Mouse (Mus musculus): ENCODE data around the gene Ralb. TPM values are rescaled to one million over a fixed set of nuclear protein-coding genes. Genes with fewer than 3 reads are reported as not detected.

Ralb gene
- 66.1 and 70.7 TPM in 2 replicates for polyA plus RNA-seq (2011; ENCODE audit: insufficient read length, low read depth, missing spikeins)

DNA sequence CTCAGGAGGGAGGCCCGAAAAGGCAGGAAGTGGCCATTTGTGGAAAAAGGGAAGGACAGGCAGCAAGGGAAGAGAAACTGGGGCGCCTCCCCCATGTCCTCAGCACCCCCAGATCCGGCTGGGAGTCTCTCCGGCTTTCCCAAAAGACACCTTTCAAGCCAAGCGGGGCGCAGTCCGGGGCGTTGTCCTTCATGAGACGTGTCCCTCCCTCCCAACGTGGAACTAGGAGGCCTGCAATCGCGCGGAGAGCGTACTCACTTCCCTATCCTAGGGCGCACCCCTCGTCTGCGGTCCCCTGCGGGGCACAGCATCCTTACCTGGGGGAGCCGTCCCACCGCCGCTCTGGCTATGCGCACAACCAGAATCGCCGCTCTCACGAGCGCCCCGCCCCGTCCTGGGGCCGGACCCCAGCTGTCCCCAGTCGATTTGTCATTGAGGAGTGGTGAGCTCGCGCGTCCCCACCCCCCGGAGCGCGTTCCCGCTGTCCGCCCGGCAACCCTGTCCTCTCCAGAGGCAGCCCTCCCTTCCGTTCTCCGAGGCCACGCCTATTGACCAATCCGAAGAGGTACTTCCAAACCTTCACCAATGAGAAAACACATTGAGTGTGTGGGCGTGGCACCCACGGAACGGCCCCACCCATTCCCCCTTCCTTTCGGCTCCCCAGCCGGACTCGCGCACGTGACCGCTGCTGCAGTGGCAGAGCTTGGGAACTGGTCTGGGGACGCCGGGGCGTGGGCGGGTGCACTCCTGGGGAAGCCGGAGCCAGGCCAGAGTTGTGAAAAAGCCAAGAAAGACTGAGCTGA, at the start of gene Ralb:
Ralb (minus strand) TSS at position 535 of the 803 bp plus-strand sequence.
- peak within 1 kb of the TSS; percentile 74 for H3K27ac ChIP-seq (ENCODE audit: insufficient read depth, low read length)
- H3K4me1 ChIP-seq (ENCODE audit: control insufficient read depth, insufficient read depth, low read length) = peaks cover 6% of the 10 kb centered on the region; the same call in 1 of the 2 replicates
- peak within 1 kb of the TSS; percentile 81 for H3K4me3 ChIP-seq (ENCODE audit: insufficient read depth, low read length)
- TF ChIP-seq POLR2A (IDR thresholded peaks at IDR 0.05; ENCODE audit: low read depth, low read length) (peak; percentile 87), CTCF (IDR thresholded peaks at IDR 0.05; ENCODE audit: borderline replicate concordance, insufficient read depth, low read length) (no peak)

DNA sequence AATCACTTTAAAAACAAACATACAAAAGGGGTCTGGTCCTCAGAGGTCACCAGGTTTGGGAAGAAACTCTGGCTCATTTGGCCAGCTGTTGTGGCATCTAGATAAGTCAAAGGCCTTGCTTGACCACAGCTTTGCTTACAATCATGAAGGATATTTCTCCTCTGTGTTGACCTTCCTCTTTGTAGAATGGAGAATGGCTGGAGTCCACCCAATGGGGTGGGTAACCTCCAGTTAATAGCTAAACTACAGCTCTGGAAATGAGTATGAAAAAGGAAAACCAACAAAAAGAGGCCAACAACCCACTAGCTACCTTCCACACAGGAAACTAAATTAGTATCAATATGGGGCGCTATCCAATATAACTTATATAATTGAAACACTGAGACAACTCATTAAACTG, 47.1 kb upstream of the Ralb start:
- no peaks in the 10 kb centered on the region for H3K4me1 ChIP-seq (ENCODE audit: control insufficient read depth, insufficient read depth, low read length)
- H3K27ac ChIP-seq (ENCODE audit: insufficient read depth, low read length) = no peak overlapping the region
- TF ChIP-seq POLR2A (IDR thresholded peaks at IDR 0.05; ENCODE audit: low read depth, low read length) (no peak), CTCF (IDR thresholded peaks at IDR 0.05; ENCODE audit: borderline replicate concordance, insufficient read depth, low read length) (no peak)
- H3K4me3 ChIP-seq (ENCODE audit: insufficient read depth, low read length) = no peak overlapping the region

DNA sequence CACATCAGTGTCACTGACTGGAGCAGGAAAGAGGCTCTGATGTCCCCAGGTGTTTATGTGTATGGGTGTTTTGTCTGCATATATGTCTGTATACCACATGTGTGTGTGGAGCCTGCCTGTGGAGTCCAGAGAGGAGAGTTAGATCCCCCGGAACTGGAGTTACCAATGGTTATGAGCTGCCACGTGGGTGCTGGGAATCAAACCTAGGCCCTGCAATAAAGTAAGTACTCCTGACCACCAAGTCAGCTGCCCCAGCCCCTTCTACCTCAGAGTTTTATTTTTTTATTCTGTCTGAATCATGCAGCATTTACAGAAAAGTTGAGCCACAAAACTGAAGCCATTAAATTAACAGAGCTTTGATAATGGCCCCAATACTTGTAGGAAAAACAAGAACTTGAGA, 45.5 kb upstream of the Ralb start:
- Histone ChIP-seq H3K4me3 (ENCODE audit: insufficient read depth, low read length) (no peak overlapping the region), H3K27ac (ENCODE audit: insufficient read depth, low read length) (no peak overlapping the region), H3K4me1 (ENCODE audit: control insufficient read depth, insufficient read depth, low read length) (no peaks in the 10 kb centered on the region)
- TF ChIP-seq POLR2A (IDR thresholded peaks at IDR 0.05; ENCODE audit: low read depth, low read length) (no peak), CTCF (IDR thresholded peaks at IDR 0.05; ENCODE audit: borderline replicate concordance, insufficient read depth, low read length) (no peak)

DNA sequence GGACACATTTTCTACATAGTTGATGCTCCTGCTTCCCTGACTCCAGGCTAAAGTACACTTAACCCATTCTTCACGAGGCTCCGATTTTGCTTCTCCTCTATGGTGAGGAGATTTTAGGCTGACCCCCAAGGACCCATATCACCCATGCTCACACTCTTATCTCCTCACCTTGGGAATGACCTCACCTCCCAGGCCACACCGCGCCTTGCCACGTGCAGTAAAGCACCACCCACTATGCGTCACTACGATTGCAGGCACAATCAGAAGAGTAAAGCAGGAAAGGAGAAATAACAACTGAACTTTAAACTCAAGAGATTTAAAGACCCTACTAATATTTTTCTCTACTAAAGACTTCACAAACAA, 44.7 kb upstream of the Ralb start:
- TF ChIP-seq CTCF (IDR thresholded peaks at IDR 0.05; ENCODE audit: borderline replicate concordance, insufficient read depth, low read length) (no peak), POLR2A (IDR thresholded peaks at IDR 0.05; ENCODE audit: low read depth, low read length) (no peak)
- H3K27ac ChIP-seq (ENCODE audit: insufficient read depth, low read length) = no peak overlapping the region
- no peaks in the 10 kb centered on the region for H3K4me1 ChIP-seq (ENCODE audit: control insufficient read depth, insufficient read depth, low read length)
- H3K4me3 ChIP-seq (ENCODE audit: insufficient read depth, low read length) = no peak overlapping the region

DNA sequence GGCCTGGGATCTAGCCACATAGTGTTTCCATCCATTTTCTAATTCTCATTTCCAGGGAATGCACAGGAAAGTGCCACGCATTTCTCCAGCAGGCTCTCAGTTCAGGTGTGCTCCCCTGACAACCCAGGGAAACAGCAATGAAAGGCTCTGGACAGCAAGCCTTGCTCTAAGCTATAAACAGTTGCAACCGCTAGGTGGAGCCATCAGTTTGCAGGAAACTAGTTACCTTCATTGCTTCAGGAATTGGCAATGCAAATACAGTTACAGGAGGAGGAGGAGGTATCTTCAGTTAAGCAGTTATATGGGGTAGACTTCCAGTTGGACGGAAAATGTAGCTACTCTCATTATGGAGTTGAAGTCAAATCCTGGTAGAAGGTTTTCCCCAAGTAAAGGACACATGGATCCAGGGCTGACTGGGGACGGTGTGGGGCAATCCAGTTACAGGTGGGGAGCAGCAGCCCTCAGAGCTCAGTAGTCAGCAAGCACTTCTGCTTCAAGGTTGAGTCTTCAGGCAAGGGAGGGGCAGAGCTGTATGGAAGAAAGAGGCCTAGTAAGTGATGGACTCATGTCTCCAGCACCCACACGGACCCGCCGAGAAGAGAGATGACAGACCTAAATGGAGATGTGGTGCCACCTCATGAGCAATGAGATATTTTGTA, 44.2 kb upstream of the Ralb start:
- no peak overlapping the region for H3K27ac ChIP-seq (ENCODE audit: insufficient read depth, low read length)
- H3K4me3 ChIP-seq (ENCODE audit: insufficient read depth, low read length) = no peak overlapping the region
- no peak for TF ChIP-seq CTCF (IDR thresholded peaks at IDR 0.05; ENCODE audit: borderline replicate concordance, insufficient read depth, low read length)
- no peak for TF ChIP-seq POLR2A (IDR thresholded peaks at IDR 0.05; ENCODE audit: low read depth, low read length)
- H3K4me1 ChIP-seq (ENCODE audit: control insufficient read depth, insufficient read depth, low read length) = no peaks in the 10 kb centered on the region

GRCm38 (mm10) chr1:119546490-119546889, 41.9 kb upstream of the Ralb start:
- Histone ChIP-seq H3K4me3 (ENCODE audit: insufficient read depth, low read length) (no peak overlapping the region), H3K27ac (ENCODE audit: insufficient read depth, low read length) (no peak overlapping the region), H3K4me1 (ENCODE audit: control insufficient read depth, insufficient read depth, low read length) (no peaks in the 10 kb centered on the region)
- TF ChIP-seq CTCF (IDR thresholded peaks at IDR 0.05; ENCODE audit: borderline replicate concordance, insufficient read depth, low read length) (no peak), POLR2A (IDR thresholded peaks at IDR 0.05; ENCODE audit: low read depth, low read length) (no peak)

DNA sequence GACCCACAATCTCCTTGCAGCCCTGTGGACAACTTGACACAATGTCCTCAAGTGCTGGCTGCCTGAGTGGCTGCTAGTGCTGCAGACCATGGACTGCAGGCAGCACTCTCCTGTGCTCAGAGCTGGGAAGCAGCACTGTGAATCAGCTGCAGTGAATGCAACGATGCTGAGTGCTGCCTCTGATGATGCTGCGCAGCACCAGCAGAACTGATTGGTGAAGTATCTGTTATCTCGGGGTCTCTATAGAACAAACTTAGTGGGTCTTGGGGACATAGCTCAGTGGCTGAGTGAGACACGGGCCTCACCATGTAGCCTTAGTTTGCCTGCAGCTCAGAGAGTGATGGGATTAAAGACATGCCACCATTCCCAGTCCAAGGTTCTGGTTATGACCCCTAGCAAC, 41.1 kb upstream of the Ralb start:
- H3K4me3 ChIP-seq (ENCODE audit: insufficient read depth, low read length) = no peak overlapping the region
- no peaks in the 10 kb centered on the region for H3K4me1 ChIP-seq (ENCODE audit: control insufficient read depth, insufficient read depth, low read length)
- no peak for TF ChIP-seq CTCF (IDR thresholded peaks at IDR 0.05; ENCODE audit: borderline replicate concordance, insufficient read depth, low read length)
- no peak for TF ChIP-seq POLR2A (IDR thresholded peaks at IDR 0.05; ENCODE audit: low read depth, low read length)
- H3K27ac ChIP-seq (ENCODE audit: insufficient read depth, low read length) = no peak overlapping the region

- TF ChIP-seq CTCF (IDR thresholded peaks at IDR 0.05; ENCODE audit: borderline replicate concordance, insufficient read depth, low read length) (no peak), POLR2A (IDR thresholded peaks at IDR 0.05; ENCODE audit: low read depth, low read length) (no peak)
- H3K4me1 ChIP-seq (ENCODE audit: control insufficient read depth, insufficient read depth, low read length) = no peaks in the 10 kb centered on the region
- no peak overlapping the region for H3K27ac ChIP-seq (ENCODE audit: insufficient read depth, low read length)
Measured at GRCm38 (mm10) chr1:119545164-119545563, 40.6 kb upstream of the Ralb start.

DNA sequence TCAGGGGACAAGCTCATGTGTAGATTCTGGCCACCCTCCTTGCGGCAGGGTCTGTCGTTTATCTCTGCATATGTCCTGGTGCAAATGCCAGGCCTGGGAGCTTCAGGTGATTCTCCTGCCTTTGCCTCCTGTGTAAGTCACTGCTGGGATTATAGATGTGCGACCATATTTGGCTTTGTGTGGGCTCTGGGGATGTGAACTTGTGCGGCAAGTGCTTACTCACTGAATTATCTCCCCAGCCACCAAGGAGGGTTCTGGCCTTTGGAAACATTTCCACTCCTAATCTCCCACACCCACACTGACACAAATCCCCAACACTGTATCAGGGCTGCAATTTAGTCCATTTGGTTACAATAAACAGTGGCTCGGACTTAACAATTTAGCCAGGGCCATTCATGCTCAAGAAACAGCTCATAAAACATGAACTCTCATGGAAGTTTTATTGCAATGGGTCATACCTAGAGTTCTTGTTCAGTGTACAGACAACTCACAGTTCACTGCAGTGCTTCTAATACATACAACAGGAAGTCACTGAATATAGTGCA, 40.1 kb upstream of the Ralb start:
- TF ChIP-seq POLR2A (IDR thresholded peaks at IDR 0.05; ENCODE audit: low read depth, low read length) (no peak), CTCF (IDR thresholded peaks at IDR 0.05; ENCODE audit: borderline replicate concordance, insufficient read depth, low read length) (no peak)
- no peak overlapping the region for H3K4me3 ChIP-seq (ENCODE audit: insufficient read depth, low read length)
- H3K4me1 ChIP-seq (ENCODE audit: control insufficient read depth, insufficient read depth, low read length) = no peaks in the 10 kb centered on the region
- no peak overlapping the region for H3K27ac ChIP-seq (ENCODE audit: insufficient read depth, low read length)

More at GRCm38 (mm10) chr1:119545164-119545563, 40.6 kb upstream of the Ralb start:
- no peak overlapping the region for H3K4me3 ChIP-seq (ENCODE audit: insufficient read depth, low read length)

DNA sequence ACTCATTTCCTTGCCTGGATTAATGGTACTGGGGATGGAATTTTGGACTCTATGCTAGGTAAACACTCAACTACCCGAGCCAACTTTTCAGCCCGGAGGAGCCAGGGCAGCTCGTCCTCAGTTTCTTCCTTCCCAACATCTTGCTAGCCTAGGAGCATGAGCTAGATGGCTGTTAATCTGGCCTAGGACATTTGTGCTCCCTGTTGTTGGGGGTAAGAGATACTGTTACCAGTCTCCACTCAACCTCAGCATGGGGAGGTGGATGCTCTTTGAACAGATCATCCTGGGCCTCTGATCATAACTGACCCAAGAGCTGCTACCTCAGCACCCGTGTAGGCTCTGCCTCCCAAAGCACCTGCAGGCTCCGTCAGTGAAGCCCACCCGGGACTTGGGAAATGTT, 38.7 kb upstream of the Ralb start:
- TF ChIP-seq CTCF (IDR thresholded peaks at IDR 0.05; ENCODE audit: borderline replicate concordance, insufficient read depth, low read length) = no peak
- TF ChIP-seq POLR2A (IDR thresholded peaks at IDR 0.05; ENCODE audit: low read depth, low read length) = no peak
- no peak overlapping the region for H3K4me3 ChIP-seq (ENCODE audit: insufficient read depth, low read length)
- no peak overlapping the region for H3K27ac ChIP-seq (ENCODE audit: insufficient read depth, low read length)
- no peaks in the 10 kb centered on the region for H3K4me1 ChIP-seq (ENCODE audit: control insufficient read depth, insufficient read depth, low read length)
